Mouse (Mus musculus): ENCODE measurements around the gene Efcab12.

The Efcab12 gene

DNA sequence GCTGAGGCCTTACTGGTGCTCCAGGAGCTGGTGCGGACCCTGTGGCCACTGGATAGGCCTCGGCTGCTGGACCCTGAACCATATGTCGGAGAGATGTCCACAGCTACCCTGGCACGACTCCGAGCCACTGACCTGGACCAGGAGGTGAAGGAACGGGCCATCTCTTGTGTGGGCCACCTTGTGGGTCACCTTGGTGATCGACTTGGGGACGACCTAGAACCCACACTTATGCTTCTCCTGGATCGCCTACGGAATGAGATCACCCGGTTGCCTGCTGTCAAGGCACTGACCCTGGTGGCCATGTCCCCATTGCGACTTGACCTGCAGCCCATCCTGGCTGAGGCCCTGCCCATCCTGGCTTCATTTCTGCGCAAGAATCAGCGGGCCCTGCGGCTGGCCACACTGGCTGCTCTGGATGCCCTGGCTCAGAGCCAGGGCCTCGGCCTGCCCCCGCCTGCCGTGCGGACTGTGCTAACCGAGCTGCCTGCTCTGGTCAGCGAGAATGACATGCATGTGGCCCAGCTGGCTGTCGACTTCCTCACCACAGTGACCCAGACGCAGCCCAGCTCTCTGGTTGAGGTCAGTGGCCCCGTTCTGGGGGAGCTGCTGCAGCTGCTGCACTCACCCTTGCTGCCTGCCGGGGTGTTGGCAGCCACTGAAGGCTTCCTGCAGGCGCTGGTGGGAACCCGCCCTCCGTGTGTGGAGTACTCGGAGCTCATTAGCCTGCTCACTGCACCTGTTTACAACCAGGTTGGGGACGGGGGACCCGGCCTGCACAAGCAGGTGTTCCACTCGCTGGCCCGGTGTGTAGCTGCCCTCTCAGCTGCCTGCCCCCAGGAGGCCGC, 46.1 kb downstream of the Efcab12 start:
- no peak for DNase-seq (ENCODE audit: low spot score)

DNA sequence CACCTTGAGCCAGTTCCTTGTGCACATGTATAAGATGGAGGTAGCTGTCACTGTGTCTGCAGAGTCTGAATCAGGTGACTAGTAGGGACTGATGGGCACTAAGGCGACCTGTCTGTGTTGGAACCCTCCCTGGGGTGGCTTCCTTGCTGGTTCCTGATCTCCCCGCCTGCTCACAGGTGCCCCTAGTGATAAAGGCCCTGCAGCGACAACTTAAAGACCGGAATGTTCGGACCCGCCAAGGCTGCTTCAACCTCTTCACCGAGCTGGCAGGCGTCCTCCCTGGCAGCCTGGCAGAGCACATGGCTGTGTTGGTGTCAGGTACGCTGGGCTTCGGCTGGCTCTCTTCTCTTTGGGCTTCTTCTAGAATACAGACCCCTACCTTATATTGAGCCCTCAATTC, 47.2 kb downstream of the Efcab12 start:
- no peak for DNase-seq (ENCODE audit: low spot score)

DNA sequence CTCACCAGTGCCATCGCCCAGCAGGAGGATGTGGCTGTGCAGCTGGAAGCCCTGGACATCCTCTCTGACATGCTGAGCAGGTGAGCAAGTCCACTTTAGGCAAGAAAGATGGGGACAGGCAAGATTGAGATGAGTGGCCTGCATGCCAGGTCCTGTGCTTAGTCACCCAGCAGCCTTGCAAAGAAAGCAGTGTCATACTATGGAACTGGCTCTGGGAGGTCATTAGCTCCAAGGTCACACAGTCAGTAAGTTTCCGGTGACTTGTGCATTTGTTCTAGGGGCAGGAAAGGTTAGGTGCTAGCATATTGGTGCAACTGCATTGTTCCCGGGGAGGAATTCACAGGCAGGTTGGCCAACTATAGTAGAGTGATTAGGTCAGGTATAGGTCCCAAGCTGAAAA, 55.4 kb downstream of the Efcab12 start:
- no peak for DNase-seq (ENCODE audit: low spot score)

DNA sequence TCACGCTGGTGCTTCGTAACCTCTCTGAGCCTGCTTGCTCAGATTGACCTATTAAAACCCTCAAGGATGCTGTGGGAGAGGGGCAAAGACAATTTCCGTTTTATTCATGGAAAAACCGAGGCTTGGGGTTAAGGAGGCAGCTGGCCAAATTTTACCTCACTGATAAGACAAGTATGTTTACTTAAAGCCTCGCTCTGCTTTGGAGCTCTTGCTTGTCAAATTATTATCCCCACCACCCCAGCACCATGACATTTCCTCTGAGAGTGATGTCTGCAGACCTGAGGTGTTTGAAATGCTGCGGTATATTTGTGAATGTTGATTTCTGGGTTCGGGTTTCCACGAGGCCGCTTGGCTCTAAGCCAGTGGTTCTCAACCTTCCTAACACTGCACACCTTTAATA, 61.8 kb downstream of the Efcab12 start:
- no peak for DNase-seq (ENCODE audit: low spot score)

DNA sequence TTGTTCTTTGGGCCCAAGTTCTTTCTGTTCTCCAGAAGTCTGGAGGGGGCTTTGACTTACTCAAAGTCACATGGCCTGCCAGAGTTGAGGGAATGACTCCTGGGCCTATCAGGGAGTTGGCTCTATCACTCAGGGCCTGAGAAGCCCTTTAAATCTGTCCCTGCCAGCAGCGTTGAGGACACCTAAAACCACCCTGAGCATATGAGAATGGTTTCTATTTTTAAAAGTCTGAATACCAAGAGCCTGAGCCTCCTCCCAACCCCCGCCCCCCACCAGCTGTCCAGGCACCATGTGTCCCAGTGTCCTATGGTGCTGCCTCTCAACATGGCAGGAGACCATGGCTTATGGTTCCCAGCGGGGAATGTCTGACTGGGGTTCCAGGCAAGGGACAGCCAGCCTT, 62.4 kb downstream of the Efcab12 start:
- DNase-seq (ENCODE audit: low spot score), result no peak

DNA sequence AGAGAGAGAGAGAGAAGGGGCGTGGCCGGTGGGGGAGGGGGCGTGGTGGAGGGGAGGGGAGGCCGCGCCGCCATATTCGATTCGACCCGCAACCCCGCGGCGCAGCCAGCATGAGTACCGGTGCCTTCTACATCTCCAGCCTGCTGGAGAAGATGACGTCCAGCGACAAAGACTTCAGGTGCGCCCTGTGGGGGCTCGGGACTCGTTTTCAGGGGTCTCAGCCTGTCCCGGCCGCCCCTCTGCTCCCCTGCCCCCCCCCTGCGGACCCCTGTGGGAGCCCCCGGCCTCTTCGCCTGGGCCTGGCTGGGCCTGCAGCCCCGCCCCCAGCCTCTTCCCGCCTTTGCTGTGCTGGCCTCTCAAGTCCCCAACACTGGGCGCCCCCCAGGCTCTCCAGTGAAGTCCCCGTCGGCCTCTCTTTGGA, 63.7 kb downstream of the Efcab12 start, which contains the start of gene Cand2:
Gene Cand2 (plus strand): TSS at position 38 of the 421 bp plus-strand sequence.
- peak; percentile 86 for DNase-seq (ENCODE audit: low spot score)

DNA sequence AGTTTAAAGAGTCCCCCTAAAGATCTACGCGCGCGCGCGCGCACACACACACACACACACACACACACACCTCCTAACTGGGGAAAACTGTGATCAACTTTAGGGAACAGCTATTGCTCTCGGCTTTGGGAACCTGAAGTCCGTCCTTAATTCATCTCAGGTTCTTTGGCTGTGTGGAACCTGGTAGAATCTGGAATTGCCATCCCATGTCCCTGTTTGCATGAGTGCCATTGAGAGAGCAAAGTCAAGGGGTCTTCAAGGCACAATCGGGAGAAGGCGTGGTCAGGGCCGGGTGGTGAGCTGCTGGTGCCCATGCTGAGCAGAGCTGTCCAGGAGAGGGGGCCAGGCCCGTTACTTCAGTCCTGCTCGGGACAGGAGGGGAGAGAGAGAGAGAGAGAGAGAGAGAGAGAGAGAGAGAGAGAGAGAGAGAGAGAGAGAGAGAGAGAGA, 64.2 kb downstream of the Efcab12 start:
- peak; percentile 56 for DNase-seq (ENCODE audit: low spot score)

DNA sequence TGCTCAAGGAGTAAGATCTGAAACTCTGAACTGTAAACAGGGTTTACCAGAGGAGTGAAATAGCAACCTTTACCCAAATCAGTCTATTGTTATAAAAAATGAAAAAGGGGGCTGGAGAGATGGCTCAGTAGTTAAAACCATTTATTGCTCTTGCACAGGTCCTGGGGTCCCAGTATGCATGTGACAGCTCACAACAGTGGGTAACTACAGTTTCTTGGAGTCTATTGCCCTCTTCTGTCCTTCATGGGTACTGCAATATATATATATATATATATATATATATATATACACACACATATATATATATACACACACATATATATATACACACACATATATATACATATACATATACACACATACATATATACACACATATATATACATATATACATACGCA, 65.6 kb downstream of the Efcab12 start:
- no peak for DNase-seq (ENCODE audit: low spot score)

DNA sequence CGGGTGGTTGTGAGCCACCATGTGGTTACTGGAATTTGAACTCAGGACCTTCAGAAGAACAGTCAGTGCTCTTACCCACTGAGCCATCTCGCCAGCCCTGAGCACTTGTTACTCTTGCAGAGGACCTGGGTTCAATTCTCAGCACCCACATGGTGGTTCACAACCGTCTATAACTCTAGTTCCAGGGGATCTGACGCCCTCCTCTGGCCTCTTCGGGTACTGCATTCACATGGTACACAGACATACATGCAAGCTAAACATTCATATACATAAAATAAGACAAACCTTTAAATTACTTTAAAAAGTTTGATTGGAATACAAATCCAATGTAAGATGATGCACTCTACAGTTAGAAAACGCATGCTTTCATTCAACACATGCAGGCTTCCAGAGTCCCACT, 66.0 kb downstream of the Efcab12 start:
- peak; percentile 57 for DNase-seq (ENCODE audit: low spot score)

DNA sequence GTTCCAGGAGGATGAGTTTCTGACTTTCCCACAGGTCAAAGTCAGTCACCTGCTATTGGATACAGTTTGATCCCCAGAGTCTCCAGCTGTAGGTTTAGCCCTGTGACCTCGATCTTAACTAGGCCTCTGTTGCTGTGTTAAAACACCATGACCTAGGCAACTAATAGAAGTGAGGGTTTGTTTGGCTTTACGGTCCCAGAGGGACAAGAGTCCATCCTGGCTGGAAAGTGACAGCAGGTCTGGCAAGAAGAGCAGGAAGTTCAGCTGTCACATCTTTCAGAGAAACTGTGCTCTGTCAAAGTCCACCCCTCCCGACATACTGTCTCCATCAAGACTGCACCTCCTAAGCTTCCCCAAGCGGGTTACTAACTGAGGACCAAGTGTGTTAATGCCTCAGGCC, 67.4 kb downstream of the Efcab12 start:
- DNase-seq (ENCODE audit: low spot score), result no peak

DNA sequence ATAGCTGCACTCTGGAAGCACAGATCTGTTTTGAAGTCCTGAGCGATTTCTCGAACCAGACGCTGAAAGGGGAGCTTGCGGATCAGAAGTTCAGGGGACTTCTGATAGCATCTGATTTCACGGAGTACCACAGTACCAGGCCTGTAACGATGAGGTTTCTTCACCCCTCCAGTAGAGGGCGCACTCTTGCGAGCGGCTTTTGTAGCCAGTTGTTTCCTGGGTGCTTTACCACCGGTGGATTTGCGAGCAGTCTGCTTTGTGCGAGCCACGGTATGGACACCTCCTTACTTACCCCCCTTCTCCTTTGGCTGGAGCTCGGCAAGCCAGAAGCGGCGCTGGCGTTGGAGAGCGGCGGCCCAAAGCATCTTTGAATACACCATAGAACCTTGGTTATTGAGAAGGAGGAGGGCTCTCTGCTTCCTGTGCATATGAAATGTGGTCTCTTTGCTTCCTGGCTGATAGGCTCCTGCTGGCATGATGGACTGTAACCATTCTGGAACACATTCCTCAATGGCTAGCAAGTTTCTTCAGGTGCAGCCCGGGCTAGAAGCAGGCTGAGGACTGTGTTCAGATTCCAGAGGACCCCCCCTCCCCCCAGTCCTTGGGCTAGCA, 68.0 kb downstream of the Efcab12 start:
- no peak for DNase-seq (ENCODE audit: low spot score)

DNA sequence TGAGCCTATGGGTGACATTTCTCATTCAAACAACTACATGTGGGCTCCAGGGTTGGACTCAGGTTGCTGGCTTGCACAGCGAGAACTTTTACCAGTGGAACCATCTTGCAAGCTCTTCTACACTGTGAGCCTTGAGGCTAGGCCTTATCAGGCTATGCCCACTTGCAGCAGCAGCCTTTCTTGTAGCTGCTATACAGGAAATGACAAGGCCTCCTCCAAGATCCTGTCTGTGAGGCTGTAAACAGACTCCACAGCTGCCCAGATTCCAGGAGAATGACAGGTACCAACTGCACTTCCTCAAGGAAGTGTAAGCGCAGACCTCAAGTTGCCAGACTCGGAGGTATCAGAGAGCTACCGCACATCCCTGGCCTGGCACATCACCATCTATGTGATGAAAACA, 70.0 kb downstream of the Efcab12 start:
- DNase-seq (ENCODE audit: low spot score), result no peak

DNA sequence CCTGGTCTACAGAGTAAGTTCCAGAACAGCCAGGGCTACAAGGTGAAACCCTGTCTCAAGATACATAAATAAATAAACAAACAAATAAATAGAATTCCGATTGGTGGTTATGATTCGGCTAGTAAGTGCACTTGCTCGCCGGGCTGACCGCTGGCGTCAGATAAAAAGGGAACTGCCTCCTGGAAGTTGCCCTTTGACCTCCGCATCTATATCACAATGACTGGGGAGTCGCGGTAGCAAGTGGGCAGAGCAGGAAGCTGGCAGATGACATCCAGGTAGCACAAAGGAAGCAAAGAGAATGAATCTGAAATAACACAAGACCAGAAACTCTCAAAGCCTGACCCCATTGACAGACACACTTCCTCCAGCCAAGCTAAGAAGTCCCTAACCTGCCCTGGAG, 70.9 kb downstream of the Efcab12 start:
- DNase-seq (ENCODE audit: low spot score), result no peak

DNA sequence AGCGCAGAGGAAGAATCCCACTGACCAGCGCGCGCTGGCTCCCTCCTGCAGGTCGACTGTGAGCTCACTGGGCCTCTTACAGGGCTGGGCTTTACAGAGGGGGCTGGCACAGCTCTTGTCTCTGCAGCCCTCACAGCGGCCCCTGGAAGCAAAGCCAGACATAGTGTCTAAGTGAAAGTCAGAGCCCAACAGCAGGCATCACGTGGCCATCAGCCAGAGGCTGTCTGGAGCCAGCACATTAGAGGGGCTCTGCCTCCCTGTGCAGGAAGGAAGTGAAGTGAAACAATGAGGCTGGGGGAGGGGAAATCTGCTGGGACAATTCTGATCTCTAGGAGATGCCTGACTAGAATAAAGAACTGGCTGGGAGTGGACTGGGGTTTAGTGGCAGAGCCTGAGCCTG, 74.0 kb downstream of the Efcab12 start:
- peak; percentile 70 for DNase-seq (ENCODE audit: low spot score)

DNA sequence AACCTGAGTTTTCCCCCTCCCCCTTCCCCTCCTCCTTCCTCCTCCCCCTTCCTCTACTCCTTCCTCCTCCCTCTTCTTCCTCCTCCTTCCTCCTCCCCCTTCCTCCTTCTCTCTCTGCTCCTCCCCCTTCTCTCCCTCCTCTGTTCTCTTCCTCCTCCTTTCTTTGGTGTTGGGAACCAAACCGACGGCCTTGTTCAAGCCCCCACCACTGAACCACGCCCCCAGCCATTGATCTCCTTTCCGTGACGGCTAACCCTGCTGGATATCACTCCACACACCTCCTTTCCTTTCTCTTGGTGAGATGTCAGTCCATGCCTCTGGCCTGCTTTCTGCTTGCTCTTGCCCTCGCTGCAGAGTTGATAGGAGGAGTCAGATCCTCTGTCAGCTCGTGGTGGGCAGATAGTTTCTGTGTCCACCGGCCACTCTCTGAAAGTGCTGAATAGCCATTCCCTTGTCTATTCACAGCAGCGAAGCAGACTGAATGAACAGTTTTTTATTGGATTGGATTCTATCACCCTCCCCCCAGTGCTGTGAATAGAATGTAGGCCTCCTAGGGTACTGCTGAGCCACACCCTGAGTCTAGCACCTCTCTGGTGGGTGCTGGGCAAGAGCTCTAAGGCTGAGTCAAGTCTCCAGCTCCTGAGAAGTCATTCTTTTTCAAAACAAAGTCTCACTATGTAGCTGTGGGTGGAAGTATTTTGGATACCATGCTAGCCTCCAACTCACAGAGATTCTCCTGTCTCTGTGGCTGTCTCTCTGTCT, 76.0 kb downstream of the Efcab12 start, which contains the start of gene Tmem40:
Gene Tmem40 (minus strand): TSS at position 416 of the 762 bp plus-strand sequence.
- peak; percentile 54 for DNase-seq (ENCODE audit: low spot score)

DNA sequence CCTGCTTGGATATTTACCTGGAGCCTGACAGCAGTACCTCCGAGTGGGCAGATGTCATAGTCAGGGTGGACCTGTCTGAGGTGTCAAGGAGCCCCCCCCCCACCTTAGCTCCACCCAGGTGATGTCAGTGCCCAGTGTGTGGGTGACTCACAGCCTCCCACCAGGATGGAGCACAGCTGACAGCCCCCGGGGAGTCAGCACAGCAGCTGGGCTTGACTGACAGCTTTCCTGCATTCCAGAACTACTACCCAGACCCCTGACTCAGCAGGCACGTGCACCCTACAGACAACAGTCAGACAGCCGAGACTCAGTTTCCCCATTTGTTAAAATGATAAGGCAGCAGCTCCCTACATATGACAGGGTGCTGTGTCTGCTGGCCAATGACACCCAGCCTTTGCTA, 77.2 kb downstream of the Efcab12 start:
- DNase-seq (ENCODE audit: low spot score), result no peak
